Mouse (Mus musculus) E14TG2a.4 (cell line): ENCODE results near the gene Prr12.

ENCODE experiments used
- H3K27me3 ChIP-seq: 2 replicates; pipeline ENCODE4 v1.6.1; 2014; ENCODE audit warnings: low read length, control low read depth; ENCODE audit not compliant: insufficient read depth
- H3K36me3 ChIP-seq: 2 replicates; pipeline ENCODE4 v1.6.1; 2014; ENCODE audit warnings: low read length, control low read depth; ENCODE audit not compliant: insufficient read depth
- H3K4me1 ChIP-seq: replicated peaks from 2 replicates; pipeline ENCODE4 v1.6.1; 2014; ENCODE audit warnings: low read depth, low read length, control low read depth
- H3K4me3 ChIP-seq: replicated peaks from 2 replicates; pipeline ENCODE4 v1.5.1; 2014; ENCODE audit warnings: mild to moderate bottlenecking, low read length
- H3K9me3 ChIP-seq: 2 replicates; pipeline ENCODE4 v1.6.1; 2014; ENCODE audit warnings: low read length, control low read depth
- CTCF ChIP-seq: conservative IDR thresholded peaks from 2 replicates; pipeline ENCODE4 v1.5.1; 2014; ENCODE audit warnings: low read length
- NANOG ChIP-seq: IDR thresholded peaks from 2 replicates; pipeline ENCODE4 v1.6.1; 2014; ENCODE audit warnings: borderline replicate concordance, low read length, mixed read lengths
- POU5F1 ChIP-seq: IDR thresholded peaks from 2 replicates; pipeline ENCODE4 v1.6.1; 2014; ENCODE audit warnings: low read length, borderline replicate concordance

Gene Prr12

DNA sequence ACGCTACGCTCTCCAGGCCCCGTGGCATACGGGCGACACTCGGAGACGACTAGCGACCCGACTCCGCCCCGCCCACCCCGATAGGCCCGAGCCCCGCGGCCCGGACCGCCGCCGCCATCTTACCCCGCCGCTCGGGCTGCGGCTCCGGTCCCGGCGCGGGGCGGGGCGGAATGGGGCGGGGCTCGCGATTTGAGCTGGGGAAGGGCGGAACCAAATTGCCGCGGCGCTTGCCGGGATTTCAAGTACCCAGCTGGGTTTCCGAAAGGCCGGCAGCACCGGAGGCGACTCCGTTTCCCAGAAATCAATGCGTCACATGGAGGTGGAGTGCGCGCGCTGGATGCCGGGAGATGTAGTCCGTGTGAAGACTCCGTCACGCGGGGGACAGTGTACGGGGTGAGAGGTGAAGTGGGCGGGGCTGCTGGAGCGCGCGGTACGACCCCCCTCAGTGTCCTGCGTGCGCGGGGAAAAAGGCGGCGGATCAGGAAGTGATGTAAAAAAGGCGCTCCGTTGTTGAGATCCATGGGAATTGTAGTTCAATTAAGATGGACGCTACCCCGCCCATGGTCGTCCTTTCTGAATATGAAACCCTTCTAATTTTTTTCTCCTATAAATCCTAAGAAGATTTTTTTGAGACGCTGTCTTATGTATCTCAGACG is 36.6 kb downstream of the Prr12 start, which contains the start of gene Scaf1:
TSS of gene Scaf1 (minus strand) at position 407 of the 656 bp plus-strand sequence.
- Histone ChIP-seq H3K4me3 (peak within 1 kb of the TSS; percentile 99), H3K36me3 (peaks cover 38% of the 10 kb centered on the region), H3K9me3 (no peaks in the 10 kb centered on the region), H3K27me3 (no peaks in the 10 kb centered on the region; the same call in 1 of the 2 replicates), H3K4me1 (peaks cover 67% of the 10 kb centered on the region)
- TF ChIP-seq CTCF (no peak), NANOG (no peak), POU5F1 (no peak)

GRCm38 (mm10) chr7:45015344-45015956 is 37.2 kb downstream of the Prr12 start:
- Histone ChIP-seq H3K4me1 (peaks cover 67% of the 10 kb centered on the region), H3K9me3 (no peaks in the 10 kb centered on the region), H3K36me3 (peaks cover 39% of the 10 kb centered on the region), H3K27me3 (no peaks in the 10 kb centered on the region; the same call in 1 of the 2 replicates), H3K4me3 (peak overlapping the region; percentile 99)
- TF ChIP-seq NANOG (no peak), CTCF (no peak), POU5F1 (no peak)

GRCm38 (mm10) chr7:45014096-45014451 is 38.6 kb downstream of the Prr12 start:
- Histone ChIP-seq H3K4me3 (no peak overlapping the region), H3K36me3 (peaks cover 53% of the 10 kb centered on the region), H3K27me3 (no peaks in the 10 kb centered on the region; the same call in 1 of the 2 replicates), H3K4me1 (peaks cover 63% of the 10 kb centered on the region), H3K9me3 (no peaks in the 10 kb centered on the region)
- no peak for TF ChIP-seq CTCF
- no peak for TF ChIP-seq NANOG
- no peak for TF ChIP-seq POU5F1

DNA sequence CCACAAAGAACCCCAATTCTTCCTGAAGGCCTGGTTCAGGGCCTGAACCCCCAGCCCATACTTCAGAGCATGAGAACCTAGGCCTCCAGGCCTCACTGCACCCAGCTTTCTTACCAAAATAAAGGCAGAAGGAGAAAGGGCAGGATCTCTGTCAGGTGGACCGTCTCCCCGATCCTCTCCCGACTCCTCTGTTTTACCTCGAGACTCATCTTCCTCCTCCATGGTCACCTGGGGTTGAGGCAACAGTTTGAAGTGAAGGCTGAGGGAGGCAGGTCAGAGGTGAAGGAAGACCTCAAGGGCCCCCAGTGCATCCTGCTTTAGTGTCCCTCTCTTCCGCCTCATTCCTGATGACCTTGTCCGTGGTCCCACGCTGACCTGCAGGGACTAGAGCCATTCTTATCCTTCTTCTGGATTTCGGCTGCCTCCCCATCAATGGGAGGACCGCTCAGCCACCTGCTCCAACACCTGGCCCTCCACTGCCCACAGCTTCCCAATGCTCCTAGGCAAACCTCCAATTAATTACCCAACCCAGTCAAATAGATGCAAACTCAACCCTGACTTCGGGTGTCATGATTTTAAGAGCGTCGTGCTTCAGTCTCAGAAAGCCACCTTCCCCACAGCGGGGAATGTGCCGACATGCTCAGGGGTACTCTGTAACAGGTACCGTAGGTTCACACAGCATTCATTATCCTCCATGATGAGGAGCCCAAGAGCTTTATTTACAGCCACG is 39.1 kb downstream of the Prr12 start:
- TF ChIP-seq POU5F1 (no peak), NANOG (no peak)
- Histone ChIP-seq H3K36me3 (peaks cover 58% of the 10 kb centered on the region), H3K4me1 (peaks cover 63% of the 10 kb centered on the region), H3K4me3 (no peak overlapping the region), H3K9me3 (no peaks in the 10 kb centered on the region), H3K27me3 (no peaks in the 10 kb centered on the region; the same call in 1 of the 2 replicates)

GRCm38 (mm10) chr7:45012824-45013223 is 39.9 kb downstream of the Prr12 start:
- Histone ChIP-seq H3K27me3 (peaks cover 2% of the 10 kb centered on the region; the same call in 1 of the 2 replicates), H3K9me3 (no peaks in the 10 kb centered on the region)
- TF ChIP-seq POU5F1 (no peak), NANOG (no peak)

GRCm38 (mm10) chr7:45012011-45012410 is 40.7 kb downstream of the Prr12 start:
- TF ChIP-seq POU5F1, result no peak
- no peak for TF ChIP-seq NANOG
- TF ChIP-seq CTCF, result no peak
- Histone ChIP-seq H3K27me3 (peaks cover 3% of the 10 kb centered on the region; the same call in 1 of the 2 replicates), H3K36me3 (peaks cover 74% of the 10 kb centered on the region), H3K4me3 (no peak overlapping the region), H3K4me1 (peaks cover 69% of the 10 kb centered on the region), H3K9me3 (no peaks in the 10 kb centered on the region)

More at GRCm38 (mm10) chr7:45012824-45013223, 39.9 kb downstream of the Prr12 start:
- no peak overlapping the region for H3K4me3 ChIP-seq
- H3K4me1 ChIP-seq, result peaks cover 64% of the 10 kb centered on the region
- H3K36me3 ChIP-seq, result peaks cover 65% of the 10 kb centered on the region

GRCm38 (mm10) chr7:45008411-45008810 is 44.3 kb downstream of the Prr12 start:
- peaks cover 98% of the 10 kb centered on the region for H3K36me3 ChIP-seq
- no peaks in the 10 kb centered on the region for H3K9me3 ChIP-seq
- TF ChIP-seq POU5F1 (no peak), NANOG (no peak), CTCF (no peak)
- peaks cover 3% of the 10 kb centered on the region; the same call in 1 of the 2 replicates for H3K27me3 ChIP-seq
- H3K4me3 ChIP-seq, result peak overlapping the region; percentile 67
- peaks cover 67% of the 10 kb centered on the region for H3K4me1 ChIP-seq

- H3K27me3 ChIP-seq, result peaks cover 3% of the 10 kb centered on the region; the same call in 1 of the 2 replicates
- H3K4me3 ChIP-seq, result peak overlapping the region; percentile 67
- H3K9me3 ChIP-seq, result no peaks in the 10 kb centered on the region
- H3K36me3 ChIP-seq, result peaks cover 98% of the 10 kb centered on the region
- H3K4me1 ChIP-seq, result peaks cover 65% of the 10 kb centered on the region
- TF ChIP-seq POU5F1, result no peak
- no peak for TF ChIP-seq CTCF
- no peak for TF ChIP-seq NANOG
Measured at GRCm38 (mm10) chr7:45007846-45008245, 44.8 kb downstream of the Prr12 start.
